Mouse (Mus musculus) CD4-positive, CD25-positive, alpha-beta regulatory T cell, adult 4 months (primary cell): ENCODE measurements at regions not wholly inside any gene's neighbourhood (a gene's known extent, or its start where the extent isn't known, plus 50 kb on each side); places are given as distances from the start of the nearest gene placed in this dataset.
"Not testable (repeated sequence)": the region's sequence is repeated elsewhere in the genome, so short reads cannot be mapped to it uniquely, and the experiment has no call there.

ENCODE experiments used
- ATAC-seq: one replicate; pipeline ENCODE4 v1.8.0; 2017

GRCm38 (mm10) chr10:95773425-95773980, 69.2 kb downstream of the Gm33543 start:
- no peak for ATAC-seq

GRCm38 (mm10) chr10:95772811-95773424, 69.8 kb downstream of the Gm33543 start:
- no peak for ATAC-seq

- no peak for ATAC-seq
Measured at GRCm38 (mm10) chr10:95768974-95769373, 73.8 kb downstream of the Gm33543 start.

- no peak for ATAC-seq
Measured at GRCm38 (mm10) chr10:95767526-95768161, 75.1 kb downstream of the Gm33543 start.

GRCm38 (mm10) chr10:95764129-95764528, 78.6 kb downstream of the Gm33543 start:
- no peak for ATAC-seq

GRCm38 (mm10) chr10:95762632-95763031, 80.1 kb downstream of the Gm33543 start:
- no peak for ATAC-seq

GRCm38 (mm10) chr10:95761969-95762368, 80.8 kb downstream of the Gm33543 start:
- ATAC-seq: no peak

GRCm38 (mm10) chr10:95760121-95760870, 82.4 kb downstream of the Gm33543 start:
- ATAC-seq: no peak

GRCm38 (mm10) chr10:95758181-95758580, 84.5 kb downstream of the Gm33543 start:
- ATAC-seq: no peak

GRCm38 (mm10) chr10:95755429-95755828, 82.2 kb upstream of the Anapc15-ps start:
- ATAC-seq: no peak

GRCm38 (mm10) chr10:95753396-95753905, 80.2 kb upstream of the Anapc15-ps start:
- no peak for ATAC-seq

GRCm38 (mm10) chr10:95748360-95748759, 75.1 kb upstream of the Anapc15-ps start:
- ATAC-seq: no peak

GRCm38 (mm10) chr10:95747939-95748338, 74.7 kb upstream of the Anapc15-ps start:
- no peak for ATAC-seq

GRCm38 (mm10) chr10:95745834-95746620, 72.8 kb upstream of the Anapc15-ps start:
- peak; percentile 91 for ATAC-seq

GRCm38 (mm10) chr10:95745254-95745653, 72.0 kb upstream of the Anapc15-ps start:
- no peak for ATAC-seq

GRCm38 (mm10) chr10:95743627-95744026, 70.4 kb upstream of the Anapc15-ps start:
- ATAC-seq: no peak

GRCm38 (mm10) chr10:95739421-95739820, 66.2 kb upstream of the Anapc15-ps start:
- no peak for ATAC-seq

GRCm38 (mm10) chr10:95736743-95737142, 63.5 kb upstream of the Anapc15-ps start:
- ATAC-seq: not testable (repeated sequence)

GRCm38 (mm10) chr10:95731001-95731400, 57.8 kb upstream of the Anapc15-ps start:
- no peak for ATAC-seq

GRCm38 (mm10) chr10:95729890-95730289, 56.6 kb upstream of the Anapc15-ps start:
- ATAC-seq: no peak

GRCm38 (mm10) chr10:95725910-95726309, 52.7 kb upstream of the Anapc15-ps start:
- ATAC-seq: no peak

GRCm38 (mm10) chr10:95725349-95725748, 52.1 kb upstream of the Anapc15-ps start:
- ATAC-seq: no peak
